Mouse (Mus musculus): ENCODE measurements at regions not wholly inside any gene's neighbourhood (a gene's known extent, or its start where the extent isn't known, plus 50 kb on each side); places are given as distances from the start of the nearest gene placed in this dataset.

DNA sequence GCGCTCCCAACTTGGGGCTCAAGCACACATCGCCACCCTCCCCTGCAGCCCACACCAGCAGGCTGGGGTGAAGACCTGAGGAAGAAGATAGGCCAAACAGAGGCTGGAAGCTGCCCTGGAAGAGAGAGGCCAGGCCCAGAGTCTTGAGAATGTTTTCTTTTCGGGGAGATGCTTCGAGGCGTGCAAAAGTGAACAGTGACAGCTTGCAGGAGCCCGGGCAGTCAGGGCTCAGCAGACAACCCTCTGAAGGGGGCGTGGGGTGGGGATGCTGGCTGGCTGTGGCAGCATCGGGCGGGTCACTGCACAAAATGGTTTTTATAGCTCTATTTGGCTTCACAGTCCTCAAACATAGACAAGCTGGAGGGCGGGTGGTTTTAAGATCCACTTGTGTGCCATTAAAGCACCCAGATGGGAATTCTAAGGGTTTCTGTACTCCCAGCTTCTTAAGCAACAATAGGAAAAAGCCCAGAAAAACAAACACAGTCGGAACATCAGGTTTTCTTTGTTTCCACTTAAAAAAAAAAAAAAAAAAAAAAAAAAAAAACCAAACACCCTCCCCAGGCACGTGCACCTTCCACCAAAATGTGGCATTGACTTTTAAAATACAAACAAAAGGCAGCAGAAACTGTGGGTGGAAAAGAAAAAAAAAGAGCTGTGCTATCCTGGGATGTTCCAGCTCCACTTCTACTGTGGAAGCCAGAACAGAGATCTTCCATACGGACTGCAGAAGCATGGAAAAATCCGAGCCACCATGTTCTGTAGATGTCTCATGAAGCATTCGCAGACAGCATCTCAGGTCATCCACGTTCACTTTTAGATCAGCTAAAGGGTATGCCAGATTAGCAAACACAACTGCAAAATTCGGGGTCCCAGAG, 123.5 kb downstream of the Ly86 start:
- no peak for DNase-seq

GRCm38 (mm10) chr13:37470230-37470907, 125.4 kb downstream of the Ly86 start:
- DNase-seq = no peak

GRCm38 (mm10) chr13:37473359-37473758, 128.4 kb downstream of the Ly86 start:
- DNase-seq = no peak

DNA sequence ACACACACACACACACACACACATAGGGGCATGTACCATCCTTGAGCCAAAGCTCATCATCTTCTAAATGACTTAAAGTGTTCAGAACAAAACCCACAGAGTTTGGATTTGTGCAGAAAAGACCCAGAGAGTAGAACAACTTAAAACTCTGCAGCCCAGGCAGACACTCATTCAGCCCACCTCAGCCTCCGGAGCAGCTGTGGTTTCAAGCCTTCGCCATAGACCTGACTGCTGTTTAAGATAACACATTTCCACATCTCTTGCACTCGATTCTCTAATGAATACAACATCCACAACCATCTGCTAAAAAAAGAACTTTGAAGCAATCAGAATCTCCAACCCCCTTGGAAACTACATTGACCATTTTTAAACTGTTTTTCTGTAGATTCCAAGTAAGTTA, 130.8 kb downstream of the Ly86 start:
- DNase-seq = no peak

- DNase-seq = no peak
Observed at GRCm38 (mm10) chr13:37476256-37477053, 131.4 kb downstream of the Ly86 start.

- no peak for DNase-seq
Observed at GRCm38 (mm10) chr13:37477342-37477741, 132.3 kb downstream of the Ly86 start.

DNA sequence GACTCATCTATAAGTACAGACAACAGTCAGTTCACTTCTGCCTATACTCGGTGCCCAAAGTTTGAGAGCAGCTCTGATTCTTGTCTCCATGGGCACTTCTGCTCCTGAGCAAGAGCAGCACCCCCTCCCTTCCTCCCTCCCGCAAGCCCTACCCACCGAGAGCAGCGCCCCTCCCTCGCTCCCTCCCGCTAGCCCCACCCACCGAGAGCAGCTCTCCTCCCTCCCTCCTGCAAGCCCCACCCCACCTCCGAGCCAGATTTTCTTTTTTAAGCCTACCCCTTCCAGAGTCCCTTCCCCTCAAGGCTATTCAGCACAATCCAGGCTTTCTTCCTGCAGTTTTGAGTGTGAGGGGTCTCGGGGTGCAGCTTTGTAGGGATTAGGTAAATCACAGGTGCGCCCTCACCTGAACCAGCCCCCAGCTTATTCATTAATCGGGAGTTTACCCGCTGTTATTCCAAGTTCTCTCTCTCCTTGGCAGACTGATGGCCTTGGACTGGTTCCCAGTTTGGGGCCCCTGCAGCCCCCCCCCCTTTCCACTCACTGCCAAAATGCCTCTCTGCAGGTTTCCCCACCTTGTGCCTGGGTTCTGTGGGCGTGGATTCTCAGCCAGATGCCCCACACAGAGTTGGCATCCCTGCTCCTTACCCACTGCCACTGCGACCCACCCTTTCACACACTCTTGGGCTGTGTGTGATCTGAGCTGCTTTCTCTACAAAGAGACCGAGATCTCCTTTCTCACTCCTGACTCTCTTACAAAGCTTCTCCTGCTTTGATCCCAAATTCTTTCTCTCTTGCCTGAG, 132.9 kb downstream of the Ly86 start:
- no peak for DNase-seq

GRCm38 (mm10) chr13:37479182-37479691, 134.2 kb downstream of the Ly86 start:
- no peak for DNase-seq

DNA sequence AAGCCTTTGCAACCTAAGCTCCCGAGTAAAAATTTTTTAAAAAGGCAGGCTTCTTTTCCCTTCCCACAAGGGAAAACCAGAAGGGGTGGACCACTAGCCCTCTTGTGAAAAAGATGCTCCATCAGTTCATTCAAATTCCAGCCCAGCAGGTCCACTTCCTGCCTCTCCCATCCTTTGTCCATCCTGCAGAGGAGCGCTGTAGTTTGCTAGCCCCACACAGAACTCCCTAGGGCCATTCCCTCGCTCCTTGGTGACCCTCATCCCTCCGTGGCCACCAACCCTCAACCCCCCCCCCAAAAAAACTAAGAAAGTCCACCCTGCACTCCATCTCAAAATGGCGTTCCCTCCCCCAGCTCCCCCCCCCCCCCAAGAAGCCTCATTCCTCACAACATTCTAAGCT, 136.5 kb downstream of the Ly86 start:
- no peak for DNase-seq

GRCm38 (mm10) chr13:37482038-37482437, 137.0 kb downstream of the Ly86 start:
- no peak for DNase-seq

- DNase-seq = no peak
Observed at GRCm38 (mm10) chr13:37482589-37482988, 137.6 kb downstream of the Ly86 start.

DNA sequence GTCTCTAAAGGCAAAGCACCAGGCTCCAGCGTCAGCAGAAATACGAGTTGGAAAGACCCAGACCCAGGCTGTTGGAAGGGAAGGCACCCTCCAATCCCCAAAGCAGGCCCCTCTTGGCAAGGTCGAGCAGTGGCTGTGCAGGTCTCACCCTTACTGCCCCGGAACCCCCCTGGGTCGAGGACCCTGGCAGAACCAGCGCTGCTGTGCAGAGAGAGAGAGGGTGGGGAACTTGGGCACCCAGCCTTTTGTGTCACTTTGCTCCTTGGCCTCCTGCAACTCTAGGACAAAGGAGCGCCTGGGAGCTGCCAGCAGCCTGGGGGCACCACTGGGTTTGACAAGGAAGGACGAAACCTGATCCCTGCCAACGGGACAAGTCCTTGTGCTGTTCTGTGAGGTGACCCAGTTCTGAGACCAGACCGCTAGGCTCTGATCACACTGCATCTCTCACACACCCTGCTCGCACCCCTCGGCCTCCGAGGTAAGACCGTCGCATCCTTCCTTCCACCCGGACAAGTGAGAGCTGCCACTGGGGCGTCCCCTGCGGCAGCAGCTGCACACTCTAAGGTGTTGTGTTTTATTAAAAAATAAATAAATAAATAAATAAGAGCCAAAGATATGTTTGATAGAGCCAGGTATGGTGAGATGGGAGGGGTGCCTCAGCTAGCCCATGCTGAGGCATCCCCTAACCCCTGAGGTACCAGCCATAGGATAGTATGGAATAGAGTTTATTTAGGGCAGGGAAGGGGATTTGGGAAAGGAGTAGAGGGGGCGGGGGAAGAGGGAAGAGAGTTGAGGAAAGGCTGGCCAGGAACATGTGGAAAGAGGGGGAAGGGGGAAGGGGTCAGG, 138.2 kb downstream of the Ly86 start:
- DNase-seq = peak; percentile 18

GRCm38 (mm10) chr13:37484631-37485030, 139.6 kb downstream of the Ly86 start:
- DNase-seq = no peak

DNA sequence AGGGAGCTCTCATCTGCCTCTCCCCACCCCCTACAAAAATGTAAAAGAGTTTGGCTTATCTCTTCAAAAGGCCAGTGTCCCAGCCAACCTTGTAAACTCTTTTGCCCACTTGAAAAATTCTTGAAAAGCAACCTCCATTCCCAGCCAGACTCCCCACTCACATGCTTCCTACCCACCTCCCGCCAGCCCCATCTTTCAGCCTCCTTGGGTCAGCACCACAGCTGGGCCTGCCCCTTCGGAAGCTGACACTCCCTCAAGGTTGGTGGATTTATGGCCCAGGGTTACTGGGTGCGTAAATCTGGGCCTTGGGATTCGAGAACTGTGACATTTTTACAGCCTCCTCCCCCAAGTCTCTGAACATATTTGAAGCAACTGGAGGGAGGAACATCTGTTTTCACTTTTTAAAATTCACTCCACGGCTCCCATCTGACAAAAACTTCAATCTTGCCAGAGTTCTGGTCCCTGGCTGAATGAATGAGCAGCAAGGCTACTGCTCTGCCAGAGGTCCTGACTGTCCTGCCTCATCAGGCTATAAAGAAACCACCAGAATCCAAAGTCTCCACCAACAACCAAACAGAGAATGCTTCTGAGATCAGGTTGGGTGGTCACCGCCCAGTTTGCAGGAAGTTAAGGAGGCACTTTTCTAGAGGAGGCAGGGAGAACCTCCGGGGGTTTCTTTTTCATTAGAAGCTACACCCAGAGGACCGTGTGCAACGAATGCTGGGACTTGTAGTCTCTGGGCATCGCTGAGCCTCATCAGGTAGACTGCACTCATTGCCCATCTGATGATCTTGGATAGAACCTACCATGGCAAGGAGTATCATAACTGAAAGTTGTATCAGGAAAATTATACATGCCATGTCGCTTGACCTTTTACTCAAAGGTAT, 147.3 kb downstream of the Ly86 start:
- DNase-seq = no peak

DNA sequence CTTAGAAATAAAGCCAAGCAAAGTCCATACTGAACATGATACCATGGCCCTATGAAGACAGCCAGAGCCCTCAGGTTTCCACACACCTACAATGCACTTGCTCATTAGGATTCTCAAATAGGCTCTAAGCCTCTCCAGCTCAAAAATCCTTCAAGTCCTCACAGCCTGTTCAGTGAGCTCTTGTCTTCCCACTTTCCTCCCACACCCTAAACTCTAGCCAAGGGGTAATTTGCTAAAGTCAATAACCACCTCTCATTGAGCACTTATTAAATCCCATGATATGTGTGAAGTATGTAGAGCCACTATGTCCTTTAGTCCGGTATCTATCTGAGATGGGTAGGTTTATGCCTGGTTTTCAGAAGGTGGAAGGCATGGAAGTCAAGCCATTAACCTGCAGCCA, 148.3 kb downstream of the Ly86 start:
- DNase-seq = no peak

DNA sequence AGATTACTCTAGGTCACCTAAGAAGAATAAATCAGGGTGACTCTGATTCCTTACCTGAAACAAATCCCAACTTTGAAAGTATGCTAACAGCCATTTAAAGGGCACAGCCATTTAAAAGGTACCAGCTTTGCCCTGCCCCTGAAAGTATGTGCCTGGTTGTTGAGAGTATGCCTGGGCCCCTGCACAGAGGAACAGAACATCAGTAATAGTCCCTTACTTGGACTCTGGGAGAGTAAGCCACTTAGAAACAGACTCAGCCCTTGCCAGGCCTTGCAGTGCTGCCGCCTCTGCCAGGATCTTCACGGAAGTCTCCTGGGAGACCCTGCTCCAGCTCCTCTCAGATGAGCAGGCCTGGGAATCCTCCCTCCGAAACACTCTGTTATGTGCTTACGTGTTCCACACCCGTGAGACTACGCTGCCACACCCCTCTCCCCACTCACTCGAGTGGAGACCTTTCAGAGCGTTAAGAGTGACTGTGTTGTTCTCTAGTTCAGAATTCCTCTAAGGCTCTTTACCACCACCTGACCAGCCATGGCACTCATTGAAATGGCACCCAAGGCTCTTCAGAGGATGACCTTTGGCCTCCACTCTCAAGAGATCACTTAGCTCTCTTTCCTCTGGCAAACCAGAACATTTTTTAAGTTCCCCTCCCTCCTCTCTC, 150.4 kb downstream of the Ly86 start:
- no peak for DNase-seq

GRCm38 (mm10) chr13:37497986-37498385, 153.0 kb downstream of the Ly86 start:
- DNase-seq = no peak

GRCm38 (mm10) chr13:37500668-37501286, 155.8 kb downstream of the Ly86 start:
- DNase-seq = no peak

GRCm38 (mm10) chr13:37503449-37503848, 158.4 kb downstream of the Ly86 start:
- DNase-seq = no peak

Data from cerebellum, adult 11 months (tissue).